Mouse (Mus musculus) heart, postnatal 0 days (tissue): ENCODE measurements around the gene Yaf2.

Experiments
- CTCF ChIP-seq: IDR thresholded peaks from 2 replicates; pipeline ENCODE4 v1.5.1; 2016; ENCODE audit warnings: antibody characterized with exemption, control low read depth, low read depth
- EP300 ChIP-seq: IDR thresholded peaks from 2 replicates; pipeline ENCODE4 v1.6.1; 2016; ENCODE audit warnings: antibody characterized with exemption, low read depth

GRCm38 (mm10) chr15:93274679-93275583, 61.8 kb downstream of the Yaf2 start, which contains the start of gene Gxylt1:
- no peak for TF ChIP-seq EP300
- no peak for TF ChIP-seq CTCF
